Mouse (Mus musculus) urinary bladder, postnatal 4 days (tissue): ENCODE results near the gene Gramd1a.

Experiments used
- DNase-seq, 2 experiments: peaks; one replicate each; pipeline ENCODE4 v3.0.0; 2021 to 2022; ENCODE audit warnings: low spot score in 2 of 2

The Gramd1a gene

GRCm38 (mm10) chr7:31096892-31097564, 58.7 kb downstream of the Gramd1a start:
- no peak for DNase-seq

- no peak for DNase-seq
Measured at GRCm38 (mm10) chr7:31094774-31095501, 60.8 kb downstream of the Gramd1a start.

GRCm38 (mm10) chr7:31089721-31090120, 66.0 kb downstream of the Gramd1a start:
- no peak for DNase-seq

- DNase-seq = no peak
Measured at GRCm38 (mm10) chr7:31088206-31088605, 67.5 kb downstream of the Gramd1a start.

- no peak for DNase-seq
Measured at GRCm38 (mm10) chr7:31087262-31087661, 68.4 kb downstream of the Gramd1a start.

- no peak for DNase-seq
Measured at GRCm38 (mm10) chr7:31086175-31086755, 69.4 kb downstream of the Gramd1a start.

- DNase-seq = peak in 1 of 2 experiments; percentile 37
Measured at GRCm38 (mm10) chr7:31085171-31085570, 70.5 kb downstream of the Gramd1a start.

DNA sequence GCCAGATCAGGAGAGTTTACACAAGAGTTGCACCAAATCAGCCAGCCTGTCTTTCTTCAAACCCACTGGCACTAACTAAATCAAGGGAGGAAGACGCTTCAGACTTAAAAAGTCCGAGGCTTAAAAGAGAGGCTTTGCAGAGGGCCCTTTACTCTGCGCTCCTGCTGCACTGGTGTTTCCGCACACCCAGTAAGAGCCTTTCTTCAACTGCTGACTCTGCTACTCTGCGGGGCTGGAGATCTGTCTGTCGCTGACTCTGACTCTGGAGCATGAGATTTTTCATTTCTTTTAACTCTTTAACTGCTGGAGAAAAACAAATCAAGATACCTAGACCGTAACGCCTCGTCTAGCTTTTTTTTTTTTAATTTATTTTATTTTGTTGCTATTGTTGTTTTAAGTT, 71.6 kb downstream of the Gramd1a start:
- no peak for DNase-seq

DNA sequence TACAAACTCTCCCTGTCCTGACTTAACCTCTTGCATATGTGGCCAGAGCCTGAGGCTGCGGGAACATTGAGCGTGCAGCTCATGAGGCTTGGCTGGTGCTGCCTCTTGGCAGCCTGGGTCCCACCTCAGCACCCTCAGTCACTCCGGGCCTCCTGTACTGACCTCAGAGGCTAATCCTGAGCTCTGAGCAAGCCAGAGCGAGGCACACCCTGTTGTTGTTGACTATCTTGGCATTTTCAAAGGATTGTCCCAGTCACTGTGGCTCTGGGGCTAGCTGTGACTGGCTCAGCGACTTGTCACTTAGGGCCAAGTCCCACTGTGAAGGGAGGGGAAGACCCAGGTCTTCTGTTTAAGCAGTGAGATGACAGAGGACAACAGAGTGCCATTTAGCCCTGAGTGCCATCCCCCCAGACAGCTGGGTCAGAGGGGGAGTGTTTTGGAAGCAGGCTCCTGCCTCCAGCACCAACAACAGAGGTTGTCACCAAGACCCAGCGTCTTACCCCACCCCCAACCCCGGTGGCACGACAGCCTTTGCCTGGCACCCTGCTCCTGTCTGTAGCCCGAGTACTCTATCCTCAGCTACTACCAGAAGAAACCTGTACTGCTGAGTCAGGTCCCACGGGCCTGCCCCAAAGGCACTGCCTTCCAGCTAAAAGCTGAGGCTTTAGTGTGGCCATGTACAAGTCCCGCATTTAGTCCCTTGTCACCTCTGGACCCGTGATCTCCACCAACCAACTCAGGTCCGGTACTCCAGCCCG, 72.7 kb downstream of the Gramd1a start:
- no peak for DNase-seq

DNA sequence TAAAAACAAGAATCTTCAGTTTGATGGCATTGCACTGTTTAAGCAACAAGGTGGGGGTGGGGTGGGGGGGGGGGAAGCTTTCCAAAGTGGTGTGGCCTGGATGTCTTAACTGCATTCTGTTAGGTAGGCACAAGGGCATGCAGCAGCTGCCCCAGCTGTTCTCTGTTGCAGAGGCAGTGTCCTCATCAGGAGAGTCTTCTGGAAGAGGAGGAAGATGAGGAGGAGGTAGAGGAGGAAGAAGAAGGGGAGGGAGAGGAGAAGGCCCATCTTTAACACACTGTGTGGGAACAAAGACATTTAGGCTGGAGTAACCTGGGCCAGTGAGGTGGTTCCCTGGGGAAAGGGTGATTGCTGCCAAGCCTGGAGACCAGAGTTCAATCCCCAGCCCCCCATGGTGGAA, 73.6 kb downstream of the Gramd1a start:
- no peak for DNase-seq

GRCm38 (mm10) chr7:31081106-31081505, 74.6 kb downstream of the Gramd1a start:
- no peak for DNase-seq

DNA sequence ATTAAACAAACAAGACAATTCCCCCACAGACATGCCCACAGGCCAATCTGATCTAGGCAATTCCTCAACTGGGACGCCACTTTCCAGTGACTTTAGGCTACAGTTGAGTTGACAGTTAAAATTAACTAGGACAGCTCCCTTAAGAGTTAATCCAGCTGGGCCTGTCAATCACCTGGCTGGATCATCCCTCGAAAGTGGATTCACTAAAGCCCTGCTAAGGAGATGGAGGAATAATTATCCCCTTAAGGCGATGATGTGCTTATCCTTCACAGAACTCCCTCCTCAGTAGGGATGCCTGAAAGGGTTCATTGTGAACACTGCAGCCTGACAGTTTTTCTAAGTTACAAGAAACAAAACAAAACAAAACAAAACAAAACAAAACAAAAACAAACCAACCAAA, 75.1 kb downstream of the Gramd1a start:
- DNase-seq = no peak
